Mouse (Mus musculus) lung, postnatal 0 days (tissue): ENCODE measurements around the gene Ccdc155. TPM values are rescaled to one million over a fixed set of nuclear protein-coding genes. Genes with fewer than 3 reads are reported as not detected.
A peak's percentile ranks its signal among the peaks of the same experiment; 100 is the strongest.

Experiments used
- ATAC-seq: fragments of 200-750 bp; cut with Nextera tagmentation; 2 replicates; pipeline ENCODE4 v1.8.0; 2017; ENCODE audit warnings: moderate library complexity
- DNase-seq: peaks from one replicate; pipeline ENCODE4 v3.0.0-alpha.2; 2016; ENCODE audit warnings: low spot score
- H3K27ac ChIP-seq: fragments of 300-500 bp; sonication (generic); 2 replicates; pipeline ENCODE4 v1.5.1; 2014; ENCODE audit warnings: antibody characterized with exemption, mild to moderate bottlenecking, low read length, mixed read lengths
- H3K27me3 ChIP-seq: fragments of 300-500 bp; sonication (generic); replicated peaks from 2 replicates; pipeline ENCODE4 v1.6.1; 2014; ENCODE audit warnings: low read length, mixed read lengths; ENCODE audit not compliant: insufficient read depth
- H3K36me3 ChIP-seq: fragments of 300-500 bp; sonication (generic); 2 replicates; pipeline ENCODE4 v1.6.1; 2014; ENCODE audit warnings: low read length, mixed read lengths; ENCODE audit not compliant: insufficient read depth
- H3K4me1 ChIP-seq: fragments of 300-500 bp; sonication (generic); 2 replicates; pipeline ENCODE4 v1.6.1; 2014; ENCODE audit warnings: antibody characterized with exemption, low read depth, low read length, mixed read lengths; ENCODE audit not compliant: insufficient read depth
- H3K4me2 ChIP-seq: fragments of 300-500 bp; sonication (generic); replicated peaks from 2 replicates; pipeline ENCODE4 v1.6.1; 2014; ENCODE audit warnings: low read depth, mild to moderate bottlenecking, low read length, moderate library complexity, mixed read lengths
- H3K4me3 ChIP-seq: fragments of 300-500 bp; sonication (generic); 2 replicates; pipeline ENCODE4 v1.5.1; 2014; ENCODE audit warnings: low read depth, low read length
- H3K9ac ChIP-seq: fragments of 300-500 bp; sonication (generic); replicated peaks from 2 replicates; pipeline ENCODE4 v1.6.1; 2014; ENCODE audit warnings: low read depth, mild to moderate bottlenecking
- H3K9me3 ChIP-seq: fragments of 300-500 bp; sonication (generic); 2 replicates; pipeline ENCODE4 v1.6.1; 2016; ENCODE audit warnings: low read length, mixed read lengths
- CTCF ChIP-seq: IDR thresholded peaks from 2 replicates; pipeline ENCODE4 v1.5.1; 2016; ENCODE audit warnings: antibody characterized with exemption, mild to moderate bottlenecking
- EP300 ChIP-seq: IDR thresholded peaks from 2 replicates; pipeline ENCODE4 v1.6.1; 2016; ENCODE audit warnings: antibody characterized with exemption, mild to moderate bottlenecking, control low read depth
- WGBS: fragments of 180-500 bp; shearing (Covaris S2); extraction: QIAGEN DNeasy Blood & Tissue Kit; methylation state at CpG from one replicate; pipeline ENCODE4 v1.1.7; 2014; 5-methylcytosine and 5-hydroxymethylcytosine counted together
- polyA plus RNA-seq: library from polyadenylated mRNA; unstranded; fragments of >200 nt; fragmentation: Nextera tagmentation; extraction: Ambion mirVana; gene quantifications from 2 replicates; pipeline ENCODE4 v1.2.1, GENCODE M21; 2015

The Ccdc155 gene
- polyA plus RNA-seq, 1 experiment from 2014 or later: 2.7 TPM

DNA sequence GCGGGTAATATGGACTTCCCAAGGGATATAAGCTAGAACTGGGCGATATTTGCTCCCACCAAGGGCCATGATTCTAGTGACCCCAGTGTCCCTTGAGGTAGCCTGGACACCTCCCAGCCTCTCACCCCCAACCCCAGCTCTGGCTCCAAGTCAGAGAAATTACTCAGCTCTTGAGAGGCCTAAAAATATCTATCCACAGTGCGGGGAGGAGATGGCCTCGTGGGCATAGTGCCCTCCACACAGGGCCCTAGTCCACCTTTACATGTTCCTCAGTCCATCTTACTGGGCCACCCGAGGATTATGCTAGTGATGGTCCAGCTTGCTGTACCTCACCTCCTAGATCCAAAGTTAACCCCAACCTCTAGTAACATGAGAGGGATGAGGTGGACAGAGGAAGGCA is 39.9 kb downstream of the Ccdc155 start:
- ATAC-seq (no peak), DNase-seq (no peak)
- H3K4me3 ChIP-seq: no peak overlapping the region
- TF ChIP-seq CTCF (no peak), EP300 (no peak)
- 60% methylated on average over 5 of the region's 5 CpGs for WGBS
- H3K4me1 ChIP-seq: 0 out of 2 replicates have a peak, but pooled peaks cover 5% of the 10 kb centered on the region
- no peak overlapping the region for H3K4me2 ChIP-seq
- peaks cover 64% of the 10 kb centered on the region for H3K27me3 ChIP-seq
- H3K9ac ChIP-seq: no peak overlapping the region
- no peak overlapping the region for H3K27ac ChIP-seq
- H3K36me3 ChIP-seq: no peaks in the 10 kb centered on the region
- H3K9me3 ChIP-seq: no peaks in the 10 kb centered on the region

DNA sequence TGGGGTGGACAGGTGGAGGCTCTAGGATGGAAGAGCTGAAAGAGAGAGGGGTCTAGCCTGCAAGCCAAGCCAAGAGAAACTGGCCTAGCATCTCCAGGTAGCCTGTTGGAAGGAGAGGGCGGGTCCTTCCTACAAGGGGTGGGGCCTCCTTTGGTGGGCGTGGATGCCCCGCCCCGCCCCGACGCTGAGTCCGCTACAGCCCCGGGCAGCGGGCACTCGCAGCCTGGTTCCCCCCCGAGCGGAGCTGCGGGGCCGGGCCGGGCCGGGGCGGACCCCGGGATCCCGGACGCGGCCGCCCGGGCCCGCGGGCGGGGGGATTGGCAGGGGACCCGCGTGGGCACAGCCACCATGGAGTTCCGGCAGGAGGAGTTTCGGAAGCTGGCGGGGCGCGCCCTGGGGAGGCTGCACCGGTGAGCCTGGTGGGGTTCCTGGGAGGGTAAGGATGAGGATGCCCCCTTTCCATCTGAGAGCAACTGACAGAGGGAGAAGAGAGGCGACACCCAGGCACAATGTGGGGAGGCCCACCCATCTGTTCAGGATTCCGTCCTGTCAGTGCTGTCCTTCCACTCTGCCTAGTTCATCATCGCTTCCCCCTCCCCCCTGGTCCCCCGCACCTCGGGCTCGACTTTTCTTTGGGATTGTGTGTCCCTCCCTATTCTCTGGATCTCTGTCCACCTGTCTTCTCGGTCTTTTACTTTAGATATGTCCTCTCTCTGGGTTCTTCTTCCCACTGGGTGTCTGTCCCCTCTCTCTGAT is 40.8 kb downstream of the Ccdc155 start, which contains the start of gene Slc17a7:
Slc17a7 (plus strand) TSS at position 215 of the 756 bp plus-strand sequence.
- H3K4me1 ChIP-seq: 0 out of 2 replicates have a peak, but pooled peaks cover 5% of the 10 kb centered on the region
- H3K4me3 ChIP-seq: peak within 1 kb of the TSS; percentile 39
- ATAC-seq: no peak; the same call in 1 of the 2 replicates
- no peak for TF ChIP-seq CTCF
- no peak for TF ChIP-seq EP300
- H3K4me2 ChIP-seq: peak within 1 kb of the TSS; percentile 64
- 3% methylated on average over 31 of the region's 41 CpGs for WGBS
- no peak within 1 kb of the TSS for H3K27ac ChIP-seq
- no peaks in the 10 kb centered on the region for H3K9me3 ChIP-seq
- H3K36me3 ChIP-seq: no peaks in the 10 kb centered on the region
- peak; percentile 41 for DNase-seq
- peaks cover 55% of the 10 kb centered on the region for H3K27me3 ChIP-seq
- no peak within 1 kb of the TSS; the same call in 1 of the 2 replicates for H3K9ac ChIP-seq

DNA sequence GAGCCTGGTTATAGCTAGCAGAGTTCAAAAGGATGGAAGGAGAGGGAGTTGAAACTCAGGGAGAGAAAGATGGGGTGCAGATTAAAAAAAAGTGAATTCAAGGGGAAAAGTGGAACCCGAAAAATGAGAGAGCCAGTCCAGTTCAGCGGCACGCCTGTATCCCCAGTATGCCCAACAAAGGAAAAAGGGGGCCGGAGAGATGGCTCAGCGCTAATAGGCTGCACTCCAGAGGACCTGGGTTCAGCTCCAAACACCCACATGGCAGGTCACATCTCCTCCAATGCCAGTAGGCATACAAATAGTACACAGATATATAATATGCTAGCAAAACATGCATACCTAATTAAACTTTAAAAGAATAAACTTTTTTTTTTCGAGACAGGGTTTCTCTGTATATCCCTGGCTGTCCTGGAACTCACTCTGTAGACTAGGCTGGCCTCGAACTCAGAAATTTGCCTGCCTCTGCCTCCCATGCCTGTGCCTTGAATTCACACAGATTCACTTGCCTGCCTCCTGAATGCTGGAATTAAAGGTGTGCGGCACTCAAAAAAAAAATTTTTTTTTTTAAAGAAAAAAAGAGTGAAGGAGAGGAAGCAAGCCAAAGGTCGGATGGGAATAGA is 41.6 kb downstream of the Ccdc155 start:
- Histone ChIP-seq H3K4me3 (no peak overlapping the region), H3K27me3 (peaks cover 47% of the 10 kb centered on the region), H3K4me1 (0 out of 2 replicates have a peak, but pooled peaks cover 5% of the 10 kb centered on the region), H3K4me2 (no peak overlapping the region), H3K9ac (no peak overlapping the region), H3K9me3 (no peaks in the 10 kb centered on the region), H3K27ac (no peak overlapping the region), H3K36me3 (no peaks in the 10 kb centered on the region)
- WGBS: 66% methylated on average over 9 of the region's 9 CpGs
- TF ChIP-seq EP300 (no peak), CTCF (no peak)
- ATAC-seq (no peak), DNase-seq (no peak)

GRCm38 (mm10) chr7:45162551-45162950 is 42.1 kb downstream of the Ccdc155 start:
- WGBS: 25% methylated on average over 6 of the region's 6 CpGs
- peak; percentile 23 for DNase-seq
- Histone ChIP-seq H3K27me3 (peaks cover 41% of the 10 kb centered on the region), H3K36me3 (no peaks in the 10 kb centered on the region), H3K27ac (no peak overlapping the region), H3K9ac (no peak overlapping the region), H3K4me2 (peak overlapping the region; percentile 69), H3K4me1 (0 out of 2 replicates have a peak, but pooled peaks cover 5% of the 10 kb centered on the region), H3K9me3 (no peaks in the 10 kb centered on the region), H3K4me3 (peak overlapping the region; percentile 26; the same call in 1 of the 2 replicates)
- no peak for TF ChIP-seq CTCF
- no peak for TF ChIP-seq EP300
- no peak; the same call in 1 of the 2 replicates for ATAC-seq

DNA sequence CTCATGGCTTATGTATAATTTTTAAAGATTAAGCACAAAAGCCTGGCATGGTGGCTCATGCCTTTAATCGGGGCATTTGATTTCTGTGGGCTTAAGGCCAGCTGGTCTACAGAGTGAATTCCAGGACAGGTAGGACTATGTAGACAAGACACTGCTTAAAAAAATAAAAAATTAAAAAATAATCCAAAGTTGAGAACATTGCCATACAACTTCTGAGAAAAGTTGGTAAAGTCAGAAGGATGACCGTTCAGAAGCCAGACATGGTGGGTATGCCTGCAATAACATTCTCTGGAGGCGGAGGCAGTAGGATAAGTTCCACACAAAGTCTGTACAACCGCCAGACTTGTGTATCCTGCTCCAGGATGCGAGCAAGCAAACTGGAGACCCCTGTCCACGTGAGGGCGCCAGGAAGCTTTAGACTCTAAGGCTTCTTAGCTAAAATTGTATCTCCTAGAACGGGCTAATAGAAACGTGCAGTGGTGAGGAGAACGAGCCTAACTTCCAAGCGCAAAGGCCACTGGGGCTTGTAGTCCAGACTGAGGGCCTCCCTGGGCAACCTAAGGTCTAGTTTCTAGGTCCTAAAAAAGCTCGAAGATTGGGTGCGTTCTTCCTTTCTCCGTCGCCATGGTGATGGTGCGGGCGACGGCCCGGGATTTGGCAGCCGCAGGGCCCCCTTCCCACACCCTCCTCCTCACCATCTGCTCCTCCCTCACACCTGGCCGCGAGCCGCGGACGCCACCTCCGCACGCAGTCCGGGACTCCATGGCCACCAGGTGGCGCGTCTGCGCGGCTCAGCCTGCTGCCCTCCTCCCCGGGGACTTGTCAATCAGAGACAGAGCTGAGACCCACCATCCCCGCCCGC is 42.8 kb downstream of the Ccdc155 start:
- Histone ChIP-seq H3K9ac (no peak overlapping the region), H3K4me1 (0 out of 2 replicates have a peak, but pooled peaks cover 5% of the 10 kb centered on the region), H3K4me3 (peak overlapping the region; percentile 26), H3K27ac (no peak overlapping the region), H3K9me3 (no peaks in the 10 kb centered on the region), H3K27me3 (peaks cover 35% of the 10 kb centered on the region), H3K36me3 (no peaks in the 10 kb centered on the region), H3K4me2 (peak overlapping the region; percentile 69)
- ATAC-seq (peak; percentile 91), DNase-seq (peak; percentile 93)
- TF ChIP-seq EP300 (no peak), CTCF (peak; percentile 92)
- WGBS: 4% methylated on average over 35 of the region's 35 CpGs

GRCm38 (mm10) chr7:45160866-45161265 is 43.8 kb downstream of the Ccdc155 start:
- H3K9me3 ChIP-seq: no peaks in the 10 kb centered on the region
- no peak overlapping the region for H3K4me2 ChIP-seq
- TF ChIP-seq CTCF: no peak
- no peak for TF ChIP-seq EP300
- H3K4me3 ChIP-seq: no peak overlapping the region
- no peak overlapping the region for H3K9ac ChIP-seq
- no peak overlapping the region for H3K27ac ChIP-seq
- ATAC-seq (no peak), DNase-seq (no peak)
- 0 out of 2 replicates have a peak, but pooled peaks cover 5% of the 10 kb centered on the region for H3K4me1 ChIP-seq
- peaks cover 30% of the 10 kb centered on the region for H3K27me3 ChIP-seq
- no peaks in the 10 kb centered on the region for H3K36me3 ChIP-seq
- WGBS: 89% methylated on average over 3 of the region's 3 CpGs
